Comparison of ENCODE assay signal across 8 mouse cellular contexts in genomic region chr2:127788440-127789116, GRCm38 (mm10). TPM values are rescaled to one million over a fixed set of nuclear protein-coding genes. Genes with fewer than 3 reads are reported as not detected.
DNase-seq lines count a peak whose midpoint lies in the region; ATAC-seq and TF ChIP-seq lines count a peak whose summit lies in the region.

Nphp1 (minus strand) TSS chr2:127788897.

- H3K4me1 ChIP-seq in forebrain, embryonic 10.5 days = peaks cover 41% of the 10 kb centered on the region
- peaks cover 21% of the 10 kb centered on the region for H3K4me1 ChIP-seq in heart, embryonic 15.5 days (replicated peaks)
- peaks cover 10 to 20% of the 10 kb centered on the region in 2 experiments for H3K4me1 ChIP-seq in liver, embryonic 14.5 days (replicated peaks; ENCODE audit: control insufficient read depth in 2 of 2, insufficient read depth in 2 of 2, low read length in 1 of 2)
- H3K4me1 ChIP-seq in neural tube, embryonic 11.5 days (ENCODE audit: control insufficient read depth, insufficient read depth, low read length) = peaks cover 8% of the 10 kb centered on the region; the same call in 1 of the 2 replicates
- 0 out of 2 replicates have a peak, but pooled peaks cover 4% of the 10 kb centered on the region for H3K4me1 ChIP-seq in stomach, postnatal 0 days (replicated peaks; ENCODE audit: control insufficient read depth, insufficient read depth)

- H3K27ac ChIP-seq in forebrain, embryonic 10.5 days = peak within 1 kb of the TSS; percentile 92
- H3K27ac ChIP-seq in heart, embryonic 15.5 days = peak within 1 kb of the TSS; percentile 52; the same call in 1 of the 2 replicates
- peak within 1 kb of the TSS; percentile 18 for H3K27ac ChIP-seq in liver, embryonic 14.5 days
- H3K27ac ChIP-seq in neural tube, embryonic 11.5 days (ENCODE audit: low read depth, low read length) = no peak within 1 kb of the TSS
- H3K27ac ChIP-seq in stomach, postnatal 0 days (replicated peaks) = peak within 1 kb of the TSS; percentile 53; the same call in 1 of the 2 replicates

- H3K9me3 ChIP-seq in forebrain, embryonic 10.5 days = no peaks in the 10 kb centered on the region
- no peaks in the 10 kb centered on the region for H3K9me3 ChIP-seq in heart, embryonic 15.5 days (replicated peaks)
- no peaks in the 10 kb centered on the region for H3K9me3 ChIP-seq in liver, embryonic 14.5 days (ENCODE audit: control insufficient read depth, low read length)
- no peaks in the 10 kb centered on the region for H3K9me3 ChIP-seq in neural tube, embryonic 11.5 days (ENCODE audit: control insufficient read depth, low read length)
- no peaks in the 10 kb centered on the region for H3K9me3 ChIP-seq in stomach, postnatal 0 days (ENCODE audit: control insufficient read depth, low read length)

- WGBS in forebrain, embryonic 10.5 days = under 1% methylated on average over 40 of the region's 40 CpGs
- under 1% methylated on average over 40 of the region's 40 CpGs for WGBS in heart, embryonic 15.5 days
- WGBS in liver, embryonic 14.5 days (ENCODE audit: insufficient replicate concordance) = under 1% methylated on average over 40 of the region's 40 CpGs
- WGBS in neural tube, embryonic 11.5 days = under 1% methylated on average over 40 of the region's 40 CpGs
- 1% methylated on average over 40 of the region's 40 CpGs for WGBS in stomach, postnatal 0 days

- TF ChIP-seq EP300 in liver, embryonic 14.5 days (IDR thresholded peaks at IDR 0.05; ENCODE audit: low read depth) = no peak
- TF ChIP-seq EP300 in stomach, postnatal 0 days (optimal IDR thresholded peaks at IDR 0.05) = no peak

- peak; percentile 76 for DNase-seq in c-Kit-negative CD71-positive TER-119-positive erythroid progenitor cells, embryonic 14.5 days (ENCODE audit: low read depth, low spot score)
- peak; percentile 86 for DNase-seq in forebrain, embryonic 10.5 days (ENCODE audit: extremely low spot score, low spot score)
- DNase-seq in kidney, postnatal 25 days = peak; percentile 91 to 95
- DNase-seq in liver, embryonic 14.5 days (ENCODE audit: low read depth in 3 of 3, low spot score in 3 of 3) = peak; percentile 64 to 80 (median 80)
- DNase-seq in neural tube, embryonic 11.5 days (ENCODE audit: low spot score) = peak; percentile 90
- DNase-seq in stomach, postnatal 0 days (ENCODE audit: low spot score) = peak; percentile 89

- peak within 1 kb of the TSS; percentile 75 for H3K4me3 ChIP-seq in forebrain, embryonic 10.5 days
- H3K4me3 ChIP-seq in heart, embryonic 15.5 days = peak within 1 kb of the TSS; percentile 81
- peak within 1 kb of the TSS; percentile 75 to 96 for H3K4me3 ChIP-seq in liver, embryonic 14.5 days (ENCODE audit: insufficient read depth in 1 of 2, low read depth in 2 of 2, low read length in 2 of 2)
- peak within 1 kb of the TSS; percentile 54 for H3K4me3 ChIP-seq in neural tube, embryonic 11.5 days (ENCODE audit: low read depth, low read length)
- H3K4me3 ChIP-seq in stomach, postnatal 0 days (ENCODE audit: low read depth, low read length) = peak within 1 kb of the TSS; percentile 73

- H3K4me2 ChIP-seq in heart, embryonic 15.5 days = peak within 1 kb of the TSS; percentile 83
- peak within 1 kb of the TSS; percentile 81 for H3K4me2 ChIP-seq in liver, embryonic 14.5 days (ENCODE audit: low read depth)
- H3K4me2 ChIP-seq in neural tube, embryonic 11.5 days (ENCODE audit: low read depth) = peak within 1 kb of the TSS; percentile 58
- peak within 1 kb of the TSS; percentile 77 for H3K4me2 ChIP-seq in stomach, postnatal 0 days (replicated peaks; ENCODE audit: low read depth)

- H3K36me3 ChIP-seq in forebrain, embryonic 10.5 days (replicated peaks) = no peaks in the 10 kb centered on the region
- no peaks in the 10 kb centered on the region for H3K36me3 ChIP-seq in heart, embryonic 15.5 days
- no peaks in the 10 kb centered on the region for H3K36me3 ChIP-seq in liver, embryonic 14.5 days (replicated peaks; ENCODE audit: control insufficient read depth, insufficient read depth, low read depth)
- no peaks in the 10 kb centered on the region for H3K36me3 ChIP-seq in neural tube, embryonic 11.5 days (ENCODE audit: control insufficient read depth, insufficient read depth, low read length)
- H3K36me3 ChIP-seq in stomach, postnatal 0 days (ENCODE audit: control insufficient read depth, insufficient read depth, low read length) = no peaks in the 10 kb centered on the region

- ATAC-seq in CD4-positive, CD25-positive, alpha-beta regulatory T cell, adult 4 months = peak; percentile 85
- peak; percentile 71 for ATAC-seq in heart, embryonic 15.5 days (replicated peaks; ENCODE audit: insufficient number of reproducible peaks, insufficient read depth, low FRiP score, low read depth)
- ATAC-seq in liver, embryonic 14.5 days (ENCODE audit: insufficient read depth) = peak; percentile 83
- ATAC-seq in neural tube, embryonic 11.5 days (ENCODE audit: insufficient read depth, low FRiP score, low TSS enrichment) = peak; percentile 77
- peak; percentile 85 for ATAC-seq in stomach, postnatal 0 days (ENCODE audit: low FRiP score, low TSS enrichment)

- H3K27me3 ChIP-seq in forebrain, embryonic 10.5 days (ENCODE audit: poor library complexity, severe bottlenecking) = no peaks in the 10 kb centered on the region
- H3K27me3 ChIP-seq in heart, embryonic 15.5 days = no peaks in the 10 kb centered on the region
- no peaks in the 10 kb centered on the region for H3K27me3 ChIP-seq in liver, embryonic 14.5 days (ENCODE audit: control insufficient read depth, insufficient read depth, low read length)
- H3K27me3 ChIP-seq in neural tube, embryonic 11.5 days (ENCODE audit: control insufficient read depth, insufficient read depth, low read length) = no peaks in the 10 kb centered on the region
- no peaks in the 10 kb centered on the region for H3K27me3 ChIP-seq in stomach, postnatal 0 days (ENCODE audit: control insufficient read depth, insufficient read depth, low read length)

- peak within 1 kb of the TSS; percentile 78 for H3K9ac ChIP-seq in heart, embryonic 15.5 days
- H3K9ac ChIP-seq in liver, embryonic 14.5 days (replicated peaks) = peak within 1 kb of the TSS; percentile 68
- H3K9ac ChIP-seq in neural tube, embryonic 11.5 days (ENCODE audit: low read length) = peak within 1 kb of the TSS; percentile 67
- H3K9ac ChIP-seq in stomach, postnatal 0 days (ENCODE audit: low read length) = peak within 1 kb of the TSS; percentile 83

- no peak for TF ChIP-seq CTCF in liver, embryonic 14.5 days (IDR thresholded peaks at IDR 0.05; ENCODE audit: low read depth)
- TF ChIP-seq CTCF in stomach, postnatal 0 days (IDR thresholded peaks at IDR 0.05; ENCODE audit: low read depth) = no peak

RNA-seq across cellular contexts. Expression of gene Nphp1, which starts in this region (rescaled TPM):
- under 1 TPM in 1 of 2 experiments, not detected in 1; 0.27 TPM for polyA plus RNA-seq in CD4-positive, CD25-positive, alpha-beta regulatory T cell, adult 4 months (2017; shearing (Covaris generic))
- 45.8 and 48.6 TPM in 2 replicates for polyA plus RNA-seq in forebrain, embryonic 10.5 days (2016; fragmentation: Nextera tagmentation; extraction: Ambion mirVana)
- polyA plus RNA-seq in heart, embryonic 15.5 days (2015; fragmentation: Nextera tagmentation; extraction: Ambion mirVana) = 19.6 and 20.0 TPM in 2 replicates
- 2.9 and 4.9 TPM in 2 replicates for polyA plus RNA-seq in liver, embryonic 14.5 days (2012; rRNA removed)
- polyA plus RNA-seq in liver, embryonic 14.5 days (2014; fragmentation: Nextera tagmentation; extraction: Ambion mirVana) = 5.5 and 6.8 TPM in 2 replicates
- 23.2 and 25.6 TPM in 2 replicates for polyA plus RNA-seq in neural tube, embryonic 11.5 days (2014; fragmentation: Nextera tagmentation; extraction: Ambion mirVana)
- polyA plus RNA-seq in stomach, postnatal 0 days (2015; fragmentation: Nextera tagmentation; extraction: Ambion mirVana) = 56.9 and 70.0 TPM in 2 replicates

Comparison
In these comparisons a context has a peak if more than half of its experiments do, and no peak if none do; other contexts are left out.
1. Peak in ATAC-seq in CD4-positive, CD25-positive, alpha-beta regulatory T cell, adult 4 months; RNA of the gene not detected or under 1 TPM.